Mouse (Mus musculus) urinary bladder, adult 2 months (tissue): ENCODE measurements around the gene Adap1. TPM values are rescaled to one million over a fixed set of nuclear protein-coding genes. Genes with fewer than 3 reads are reported as not detected.

Experiments used
- DNase-seq: peaks from one replicate; pipeline ENCODE4 v3.0.0; 2022; ENCODE audit warnings: low spot score
- polyA plus RNA-seq: library from polyadenylated mRNA; depleted of rRNA; stranded (reverse); fragments of >200 nt; gene quantifications from 2 replicates; pipeline ENCODE4 v1.2.3, GENCODE M21; 2012

Gene Adap1
- polyA plus RNA-seq, 1 experiment = 46.6 TPM

GRCm38 (mm10) chr5:139323260-139323924 is 2.0 kb downstream of the Adap1 start:
- no peak for DNase-seq

DNA sequence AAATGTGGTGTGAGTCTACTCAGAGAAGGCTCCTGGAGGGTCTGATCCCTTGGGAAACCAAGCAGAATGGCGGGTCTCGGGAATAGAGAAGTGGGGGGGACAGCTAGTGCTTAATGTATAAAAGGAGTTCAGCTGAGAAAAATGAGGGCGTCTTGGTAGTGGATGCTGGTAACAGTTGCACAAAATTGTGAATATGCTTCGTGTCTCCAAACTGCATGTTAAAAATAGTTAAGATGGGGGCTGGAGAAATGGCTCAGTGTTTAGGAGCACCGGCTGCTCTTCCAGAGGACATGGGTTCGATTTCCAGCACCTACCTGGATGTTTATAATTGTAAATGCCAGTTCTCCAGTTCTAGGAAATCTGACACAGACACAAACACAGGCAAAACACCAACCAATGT is 4.1 kb downstream of the Adap1 start:
- no peak for DNase-seq

DNA sequence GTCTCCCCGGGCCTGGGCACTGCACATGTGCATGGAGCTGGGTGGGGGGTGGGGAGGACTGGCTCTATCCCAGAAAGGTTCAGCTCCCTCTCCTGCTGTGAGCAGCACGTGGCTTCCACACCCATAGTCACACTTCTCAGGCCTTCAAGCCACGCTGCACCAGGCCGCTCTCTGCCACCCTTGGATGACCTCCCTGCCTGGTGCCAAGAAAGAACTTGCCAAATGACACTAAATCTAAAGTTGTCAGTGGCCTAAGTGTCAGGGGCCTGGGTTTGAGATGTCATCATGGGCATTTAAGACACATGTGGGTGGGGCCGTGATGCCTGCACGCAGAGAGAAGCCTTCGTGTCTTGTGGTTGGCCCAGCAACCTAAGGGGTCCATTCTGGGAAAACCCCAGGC is 5.0 kb downstream of the Adap1 start:
- DNase-seq = no peak

DNA sequence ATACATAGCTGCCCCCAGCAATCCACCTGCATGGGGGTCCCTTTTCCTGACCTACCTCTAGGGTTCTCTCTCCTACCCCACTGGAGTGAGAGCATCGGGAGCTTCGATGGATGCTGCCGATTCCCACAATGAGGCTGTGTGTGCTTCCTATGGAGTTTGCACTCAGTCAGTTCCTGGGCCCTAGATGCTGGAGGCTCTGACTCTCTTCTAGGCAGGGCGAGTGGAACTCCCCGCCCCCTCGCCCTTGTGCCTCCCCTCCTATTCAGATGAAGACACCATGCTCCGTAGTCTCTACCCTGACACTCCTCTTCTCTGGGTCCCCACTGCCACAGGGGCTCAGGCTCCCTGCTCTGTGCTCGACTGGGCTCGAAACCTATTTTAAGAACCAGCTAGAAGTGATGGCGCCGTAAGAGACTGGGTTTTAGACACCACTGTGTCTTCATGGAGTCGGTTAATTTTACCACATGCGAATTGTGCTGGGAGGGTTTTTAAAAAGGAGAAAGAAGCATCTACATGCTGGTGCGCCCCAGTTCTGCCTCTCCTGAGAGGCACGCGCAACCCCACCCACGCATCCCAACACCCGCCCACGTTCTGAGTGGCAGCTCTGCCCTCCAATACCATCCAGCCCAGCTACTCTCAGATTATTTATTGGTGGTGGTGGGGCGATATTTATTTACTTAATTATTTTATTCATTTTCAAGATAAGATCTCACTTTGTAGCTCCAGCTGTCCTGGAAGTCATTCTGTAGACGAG is 7.5 kb downstream of the Adap1 start:
- DNase-seq = no peak

DNA sequence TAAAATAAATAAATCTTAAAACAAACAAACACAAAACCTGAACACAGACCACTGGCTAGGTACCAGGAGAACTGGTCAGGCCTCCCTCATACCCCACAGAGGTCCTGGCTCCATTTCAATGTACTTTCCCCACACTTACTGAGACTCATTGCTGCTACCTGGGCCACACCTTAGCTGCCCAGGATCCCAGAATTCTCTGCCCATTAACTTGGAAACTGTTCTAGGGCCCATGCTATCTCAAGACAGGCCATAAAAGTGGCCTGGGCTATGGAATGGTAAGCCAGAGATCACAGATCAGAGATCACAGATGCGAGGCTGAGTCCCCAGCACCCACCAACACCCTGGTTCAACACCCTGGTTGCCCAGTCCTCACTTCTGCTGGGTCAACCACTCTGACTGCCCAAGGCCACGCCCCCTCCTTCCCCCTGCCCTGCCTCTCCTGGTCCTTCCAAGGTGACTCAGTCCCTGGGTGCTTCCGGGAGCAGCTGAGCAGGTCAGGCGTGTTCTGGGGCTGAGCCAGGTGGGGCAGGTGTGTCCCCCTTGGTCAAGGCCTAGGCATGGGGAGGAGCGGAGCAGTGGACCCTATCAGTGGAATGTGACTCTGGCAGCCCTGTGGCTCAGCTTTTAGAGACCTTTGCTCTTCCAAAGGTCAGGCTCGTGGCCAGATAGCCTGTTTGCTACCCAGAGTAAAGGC is 8.3 kb downstream of the Adap1 start:
- peak; percentile 53 for DNase-seq

GRCm38 (mm10) chr5:139314941-139315642 is 10.3 kb downstream of the Adap1 start:
- no peak for DNase-seq

GRCm38 (mm10) chr5:139313536-139313935 is 11.9 kb downstream of the Adap1 start:
- DNase-seq = no peak

- no peak for DNase-seq
Measured at GRCm38 (mm10) chr5:139311822-139312221, 13.6 kb downstream of the Adap1 start.

DNA sequence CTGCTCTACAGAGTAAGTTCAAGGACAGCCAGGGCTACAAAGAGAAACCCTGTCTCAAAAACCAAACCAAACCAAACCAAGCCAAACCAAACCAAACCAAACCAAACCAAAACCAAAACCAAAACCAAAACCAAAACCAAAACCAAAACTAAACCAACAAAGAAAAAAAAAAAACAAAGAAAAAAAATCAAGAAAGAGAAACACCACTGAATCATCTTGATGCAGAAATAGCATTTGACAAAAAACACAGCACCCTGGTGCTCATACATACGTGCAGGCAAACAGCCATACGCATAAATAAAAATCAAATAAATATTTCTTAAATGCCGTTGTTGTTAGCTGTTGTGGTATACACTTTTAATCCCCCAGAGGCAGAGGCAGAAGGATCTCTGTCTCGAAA is 14.9 kb downstream of the Adap1 start:
- DNase-seq = no peak

DNA sequence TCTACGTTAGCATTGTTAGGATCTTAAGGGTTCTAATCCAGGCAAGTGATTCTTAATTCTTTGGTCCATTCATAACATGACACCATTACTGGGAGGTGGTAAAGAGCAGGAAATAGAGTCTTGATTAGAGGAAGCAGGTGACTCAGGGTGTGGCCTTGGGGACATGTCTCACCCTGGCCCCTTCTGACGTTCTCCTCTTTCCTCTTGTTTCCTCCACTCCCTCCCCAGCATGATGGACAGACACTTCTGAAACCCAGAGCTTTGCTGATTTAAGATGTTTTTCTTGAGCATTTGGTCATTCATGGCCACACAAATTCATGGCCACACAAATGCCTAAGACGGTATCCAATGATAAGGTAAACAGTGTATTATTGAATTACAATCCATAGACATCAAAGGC is 15.5 kb downstream of the Adap1 start:
- no peak for DNase-seq

GRCm38 (mm10) chr5:139303646-139304061 is 21.8 kb downstream of the Adap1 start:
- DNase-seq = no peak

- no peak for DNase-seq
Measured at GRCm38 (mm10) chr5:139302101-139302500, 23.3 kb downstream of the Adap1 start.

DNA sequence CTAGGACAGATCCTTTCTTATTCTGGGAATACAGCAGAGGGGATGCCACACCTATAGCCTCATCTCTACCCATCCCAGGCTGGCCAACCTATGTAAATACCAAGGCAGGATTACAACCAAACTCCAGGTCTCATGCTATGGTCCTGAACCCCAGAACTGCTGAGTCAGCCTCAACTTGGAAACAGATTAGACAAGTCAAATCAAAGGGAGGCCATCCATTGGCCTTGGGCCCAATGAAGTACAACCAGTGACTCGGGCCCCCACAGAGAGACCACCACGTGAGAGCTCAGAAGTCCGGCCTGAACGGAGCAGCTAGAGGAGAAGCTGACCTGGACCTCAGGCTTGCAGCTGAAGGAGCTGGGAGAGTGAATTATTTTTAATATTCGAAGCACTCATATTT is 27.7 kb downstream of the Adap1 start:
- no peak for DNase-seq

- no peak for DNase-seq
Measured at GRCm38 (mm10) chr5:139297092-139297491, 28.3 kb downstream of the Adap1 start.

DNA sequence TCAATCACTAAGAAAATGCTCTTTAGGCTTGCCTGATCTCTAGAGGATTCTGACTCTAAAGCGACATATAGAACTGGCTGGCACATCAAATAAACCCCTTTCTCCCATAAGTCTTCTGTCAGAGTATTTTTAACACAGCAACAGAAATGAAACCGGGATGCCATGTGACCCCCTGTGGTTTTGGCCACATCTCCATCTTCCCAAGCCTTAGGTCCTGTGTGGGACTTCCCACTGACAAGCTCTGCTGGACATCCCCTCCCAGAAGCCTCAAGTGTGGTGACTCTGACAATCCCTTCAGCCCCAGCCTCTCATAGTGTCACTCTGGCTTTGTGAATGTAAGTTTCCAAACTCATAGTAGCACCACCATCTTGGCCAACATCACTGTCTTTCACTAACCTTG is 31.3 kb downstream of the Adap1 start:
- no peak for DNase-seq

GRCm38 (mm10) chr5:139291811-139292560 is 33.4 kb downstream of the Adap1 start:
- DNase-seq = no peak

DNA sequence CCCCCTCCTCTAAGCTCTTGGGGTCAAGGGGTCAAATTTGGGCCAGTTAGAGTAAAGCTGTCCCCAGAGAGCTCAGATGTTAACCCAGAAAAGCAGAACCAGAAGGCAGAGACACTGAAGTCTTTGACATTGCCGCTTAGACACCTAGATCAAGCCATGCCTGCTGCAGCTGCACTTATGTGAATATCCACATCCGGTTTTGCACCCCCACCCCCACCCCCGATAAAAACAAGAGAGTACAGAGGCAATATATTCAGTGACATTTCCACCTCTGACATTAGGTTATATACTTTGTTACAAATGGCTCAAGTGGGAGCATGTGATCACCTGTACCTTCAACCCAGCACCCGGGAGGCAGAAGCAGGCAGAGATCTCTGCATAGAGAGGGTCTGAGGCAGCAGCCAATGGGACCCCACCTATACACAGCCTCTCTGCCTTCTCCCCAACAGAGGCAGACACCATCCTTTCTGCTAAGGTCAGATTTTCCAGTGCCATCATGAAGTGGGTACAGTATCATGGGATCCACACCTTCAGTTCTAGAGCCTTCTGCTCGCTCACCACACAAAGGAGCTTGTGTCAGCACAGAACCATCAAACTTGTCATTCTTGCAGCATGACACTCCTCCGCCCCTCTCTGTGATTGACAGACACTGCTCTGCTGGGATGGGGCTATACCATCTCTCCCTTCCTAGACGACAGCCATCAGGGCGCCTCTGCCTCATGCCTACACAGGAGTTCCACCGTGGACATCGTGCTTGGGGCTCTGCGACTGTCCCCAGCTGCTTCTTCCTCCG is 34.8 kb downstream of the Adap1 start:
- DNase-seq = no peak

- no peak for DNase-seq
Measured at GRCm38 (mm10) chr5:139288591-139288990, 36.8 kb downstream of the Adap1 start.

DNA sequence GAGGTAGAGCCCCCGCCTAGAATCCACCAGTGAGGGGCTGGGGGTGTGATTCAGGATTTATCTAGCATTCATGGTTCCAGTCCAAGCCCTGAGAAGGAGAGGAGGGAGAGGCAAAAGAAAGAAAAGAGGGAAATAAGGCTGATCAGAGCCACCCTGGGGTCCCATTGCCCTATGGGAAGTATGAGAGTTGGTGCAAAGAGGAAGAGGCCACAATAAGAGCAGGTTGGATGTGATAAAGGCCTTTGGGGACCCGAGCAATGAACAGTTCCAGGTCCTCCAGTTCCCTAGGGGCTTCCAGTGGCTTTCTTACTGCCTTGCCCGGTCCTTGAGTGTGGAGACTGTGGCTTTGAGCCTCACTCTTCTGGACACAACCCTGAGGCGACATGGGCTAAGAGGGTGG is 37.6 kb downstream of the Adap1 start:
- no peak for DNase-seq

DNA sequence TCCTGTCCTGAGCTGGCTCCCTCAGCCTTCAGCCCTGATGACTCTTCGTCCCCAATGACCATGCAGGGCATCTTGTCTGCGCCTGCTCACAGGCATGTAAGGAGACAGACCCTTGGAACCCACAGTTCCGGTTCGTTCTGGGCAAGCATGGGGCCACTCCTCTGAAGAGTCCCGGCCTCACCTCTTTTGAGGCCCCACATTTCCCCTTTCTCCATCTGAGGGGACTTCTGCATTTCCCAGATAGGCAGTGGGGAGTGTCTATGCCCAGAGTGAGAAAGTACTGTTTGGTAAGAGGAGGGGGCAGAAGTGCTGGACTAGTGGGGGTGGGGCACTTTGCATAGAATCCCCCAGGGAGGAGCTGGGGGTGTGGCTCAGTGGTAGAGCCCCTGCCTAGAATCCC is 38.3 kb downstream of the Adap1 start:
- no peak for DNase-seq
